Mouse (Mus musculus): ENCODE results near the gene Spred1. TPM values are rescaled to one million over a fixed set of nuclear protein-coding genes. Genes with fewer than 3 reads are reported as not detected.
"Not testable (repeated sequence)": the region's sequence is repeated elsewhere in the genome, so short reads cannot be mapped to it uniquely, and the experiment has no call there.

The Spred1 gene
- total RNA-seq, 2 experiments from 2014 or later, result 164 to 174 TPM

- H3K4me3 ChIP-seq, result peak overlapping the region; percentile 93
- TF ChIP-seq CTCF (IDR thresholded peaks at IDR 0.05), result peak; percentile 39
- H3K27ac ChIP-seq, result peak overlapping the region; percentile 100
- intact Hi-C loops (cut with DNase I), result loop anchor here (1.0 to 5.0 kb wide), 7 partner anchors 60 to 220 kb away; no protein-coding TSS in a partner anchor
- DNase-seq (ENCODE audit: extremely low spot score in 1 of 2, low spot score in 2 of 2), result peak; percentile 88 to 92
Observed at GRCm38 (mm10) chr2:117120246-117121211, 645 bp upstream of the Spred1 start.

GRCm38 (mm10) chr2:117121984-117122605, 921 bp downstream of the Spred1 start:
- no peak for DNase-seq (ENCODE audit: extremely low spot score in 1 of 2, low spot score in 2 of 2)
- no peak for TF ChIP-seq CTCF (IDR thresholded peaks at IDR 0.05)
- H3K27ac ChIP-seq, result peak overlapping the region; percentile 100
- intact Hi-C loops (cut with DNase I), result loop anchor here (5.0 kb wide), 2 partner anchors 85 to 110 kb away; no protein-coding TSS in a partner anchor
- peak overlapping the region; percentile 93 for H3K4me3 ChIP-seq

GRCm38 (mm10) chr2:117122701-117123337, 1.6 kb downstream of the Spred1 start:
- TF ChIP-seq CTCF (IDR thresholded peaks at IDR 0.05), result no peak
- H3K27ac ChIP-seq, result peak overlapping the region; percentile 100
- intact Hi-C loops (cut with DNase I), result loop anchor here (5.0 kb wide), 2 partner anchors 86 to 109 kb away; no protein-coding TSS in a partner anchor
- peak overlapping the region; percentile 93 for H3K4me3 ChIP-seq
- DNase-seq (ENCODE audit: extremely low spot score in 1 of 2, low spot score in 2 of 2), result peak; percentile 25 to 43

- DNase-seq (ENCODE audit: extremely low spot score in 1 of 2, low spot score in 2 of 2), result no peak
- no peak for TF ChIP-seq CTCF (IDR thresholded peaks at IDR 0.05)
- intact Hi-C loops (cut with DNase I), result loop anchor here (5.0 kb wide), 2 partner anchors 86 to 109 kb away; no protein-coding TSS in a partner anchor
- Histone ChIP-seq H3K27ac (no peak overlapping the region; the same call in 1 of the 2 replicates), H3K4me3 (peak overlapping the region; percentile 93)
Observed at GRCm38 (mm10) chr2:117123701-117124100, 2.5 kb downstream of the Spred1 start.

GRCm38 (mm10) chr2:117124839-117125238, 3.7 kb downstream of the Spred1 start:
- Histone ChIP-seq H3K4me3 (peak overlapping the region; percentile 93), H3K27ac (no peak overlapping the region; the same call in 1 of the 2 replicates)
- no peak for TF ChIP-seq CTCF (IDR thresholded peaks at IDR 0.05)
- DNase-seq (ENCODE audit: extremely low spot score in 1 of 2, low spot score in 2 of 2), result no peak
- intact Hi-C loops (cut with DNase I), result loop anchor here (5.0 kb wide), 2 partner anchors 88 to 107 kb away; no protein-coding TSS in a partner anchor

GRCm38 (mm10) chr2:117129156-117129555, 8.0 kb downstream of the Spred1 start:
- TF ChIP-seq CTCF (IDR thresholded peaks at IDR 0.05), result no peak
- Histone ChIP-seq H3K27ac (no peak overlapping the region), H3K4me3 (no peak overlapping the region)
- DNase-seq (ENCODE audit: extremely low spot score in 1 of 2, low spot score in 2 of 2), result no peak
- intact Hi-C loops (cut with DNase I), result no loop called here

- H3K27ac ChIP-seq; intact Hi-C loops (cut with DNase I); DNase-seq (ENCODE audit: extremely low spot score in 1 of 2, low spot score in 2 of 2): not testable (repeated sequence)
Observed at GRCm38 (mm10) chr2:117131041-117131440, 9.9 kb downstream of the Spred1 start.

GRCm38 (mm10) chr2:117131910-117132309, 10.7 kb downstream of the Spred1 start:
- no peak overlapping the region for H3K27ac ChIP-seq
- H3K4me3 ChIP-seq, result no peak overlapping the region
- DNase-seq (ENCODE audit: extremely low spot score in 1 of 2, low spot score in 2 of 2), result no peak
- no peak for TF ChIP-seq CTCF (IDR thresholded peaks at IDR 0.05)
- intact Hi-C loops (cut with DNase I), result no loop called here

More at GRCm38 (mm10) chr2:117131041-117131440, 9.9 kb downstream of the Spred1 start:
- H3K4me3 ChIP-seq, result not testable (repeated sequence)

- intact Hi-C loops (cut with DNase I), result no loop called here
- TF ChIP-seq CTCF (IDR thresholded peaks at IDR 0.05), result no peak
- H3K27ac ChIP-seq, result no peak overlapping the region
- no peak overlapping the region for H3K4me3 ChIP-seq
- DNase-seq (ENCODE audit: extremely low spot score in 1 of 2, low spot score in 2 of 2), result no peak
Observed at GRCm38 (mm10) chr2:117133541-117133940, 12.4 kb downstream of the Spred1 start.

- H3K4me3 ChIP-seq, result no peak overlapping the region
- intact Hi-C loops (cut with DNase I), result no loop called here
- no peak for TF ChIP-seq CTCF (IDR thresholded peaks at IDR 0.05)
- DNase-seq (ENCODE audit: extremely low spot score in 1 of 2, low spot score in 2 of 2), result no peak
- H3K27ac ChIP-seq, result no peak overlapping the region
Observed at GRCm38 (mm10) chr2:117137751-117138150, 16.6 kb downstream of the Spred1 start.

GRCm38 (mm10) chr2:117138932-117139331, 17.8 kb downstream of the Spred1 start:
- intact Hi-C loops (cut with DNase I), result no loop called here
- no peak for DNase-seq (ENCODE audit: extremely low spot score in 1 of 2, low spot score in 2 of 2)
- Histone ChIP-seq H3K27ac (no peak overlapping the region), H3K4me3 (no peak overlapping the region)
- no peak for TF ChIP-seq CTCF (IDR thresholded peaks at IDR 0.05)
